Mouse (Mus musculus) layer of hippocampus, adult 8-10 months (tissue): ENCODE measurements around the gene Ppat. TPM values are rescaled to one million over a fixed set of nuclear protein-coding genes. Genes with fewer than 3 reads are reported as not detected.

ENCODE experiments used
- DNase-seq, 2 experiments: peaks; one replicate each; pipeline ENCODE4 v3.0.0; 2022; ENCODE audit warnings: low spot score in 2 of 2
- total RNA-seq, 4 experiments: library from RNA; stranded (reverse); gene quantifications; 2 replicates each; pipeline ENCODE4 v1.2.4; 2022

Gene Ppat
- total RNA-seq, 4 experiments from 2014 or later: 14.9 to 16.8 (median 16.1) TPM

DNA sequence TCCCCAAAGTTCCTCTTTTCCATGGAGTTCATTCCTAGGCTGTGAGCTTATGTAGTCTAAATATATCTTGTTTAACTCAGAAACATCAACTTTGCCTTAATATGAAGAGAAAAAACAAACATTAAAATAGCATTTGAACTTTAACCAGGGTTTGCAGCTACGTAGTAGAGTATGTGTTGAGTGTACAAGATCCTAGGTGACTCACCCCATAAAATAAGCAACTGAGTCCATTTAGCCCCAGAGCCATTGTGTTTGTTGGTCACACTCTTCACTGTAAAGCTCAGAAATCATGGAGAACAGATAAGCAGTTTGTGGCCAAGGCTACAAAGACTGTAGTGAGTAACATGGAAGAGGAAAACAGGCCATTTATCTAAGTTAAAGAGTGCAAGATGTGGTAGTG, 67.3 kb downstream of the Ppat start:
- no peak for DNase-seq

DNA sequence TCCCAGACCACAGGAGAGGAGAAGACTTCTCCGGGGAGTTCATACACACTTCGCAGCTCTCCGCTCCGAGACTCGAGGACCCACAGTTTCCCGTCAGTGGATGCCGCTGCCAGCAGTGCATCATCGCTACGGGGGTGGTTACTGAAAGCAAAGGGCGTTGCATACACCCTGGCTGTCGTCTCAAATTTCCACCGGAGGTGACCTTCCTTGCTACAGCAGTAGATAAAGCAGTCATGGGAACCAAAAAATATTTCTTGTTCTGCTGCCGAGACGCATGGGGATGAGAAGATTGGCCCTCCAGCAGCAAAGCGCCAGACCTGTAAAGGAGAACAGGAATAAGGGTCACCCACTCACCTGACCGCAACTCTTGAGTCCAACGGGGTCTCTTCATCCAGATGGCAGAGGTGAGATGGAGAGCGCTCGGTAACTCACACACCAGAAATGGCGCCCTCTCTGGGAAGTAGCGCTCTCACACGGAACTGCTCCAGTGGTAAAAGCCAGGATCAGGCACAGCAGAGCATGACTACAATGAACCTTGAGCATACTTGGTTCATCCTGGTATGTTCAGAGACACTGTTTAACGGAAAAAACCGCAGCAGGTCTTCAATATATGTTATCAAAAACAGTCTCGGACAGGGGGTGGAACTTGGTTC, 75.1 kb downstream of the Ppat start:
- DNase-seq: no peak

DNA sequence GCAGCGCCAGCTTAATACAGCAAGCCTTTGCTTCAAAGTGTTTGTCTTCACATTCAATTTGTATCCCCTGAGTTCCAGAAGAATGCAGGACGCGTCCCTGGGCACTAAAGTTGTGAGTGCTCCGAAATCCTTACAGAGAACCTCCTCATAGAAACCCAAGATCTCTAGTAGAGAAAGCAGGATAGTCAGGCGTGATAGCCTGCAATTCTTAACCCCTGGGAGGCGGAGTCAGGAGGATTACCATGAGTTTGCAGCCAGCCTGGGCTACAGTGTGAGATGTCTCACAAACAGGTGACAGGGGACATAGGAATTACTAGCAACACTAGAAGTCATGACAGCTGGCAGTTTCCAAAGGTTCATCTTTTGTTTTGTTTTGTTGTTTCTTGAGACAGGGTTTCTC, 81.8 kb downstream of the Ppat start:
- no peak for DNase-seq

DNA sequence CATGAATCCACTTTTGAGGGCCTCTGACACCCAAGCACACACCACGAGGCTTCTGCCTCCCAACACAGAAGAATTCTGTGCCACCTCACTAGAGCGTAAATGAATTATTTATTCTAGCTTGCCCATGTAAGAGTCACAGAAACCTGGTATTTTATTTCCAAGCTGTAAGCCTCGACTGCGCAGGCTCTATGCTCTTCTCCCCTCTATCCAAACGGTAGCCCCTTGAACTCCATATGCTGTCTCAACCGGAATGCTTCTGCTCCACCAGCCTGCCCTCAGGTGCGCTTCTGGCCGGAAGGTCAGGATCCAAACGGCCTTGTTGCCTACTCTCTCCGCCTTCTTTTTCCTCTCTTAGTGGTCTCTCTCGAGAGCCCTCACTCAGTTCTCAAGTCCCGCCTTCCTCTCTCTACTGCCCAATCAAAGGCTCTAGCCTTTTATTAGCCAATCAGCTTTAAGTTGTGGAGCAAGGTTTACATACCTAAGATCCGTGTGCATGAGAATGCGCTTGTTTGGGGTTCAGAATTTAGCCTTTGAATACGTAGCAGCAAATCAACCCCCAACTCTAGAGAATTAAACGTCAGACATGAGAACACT, 82.6 kb downstream of the Ppat start:
- no peak for DNase-seq

DNA sequence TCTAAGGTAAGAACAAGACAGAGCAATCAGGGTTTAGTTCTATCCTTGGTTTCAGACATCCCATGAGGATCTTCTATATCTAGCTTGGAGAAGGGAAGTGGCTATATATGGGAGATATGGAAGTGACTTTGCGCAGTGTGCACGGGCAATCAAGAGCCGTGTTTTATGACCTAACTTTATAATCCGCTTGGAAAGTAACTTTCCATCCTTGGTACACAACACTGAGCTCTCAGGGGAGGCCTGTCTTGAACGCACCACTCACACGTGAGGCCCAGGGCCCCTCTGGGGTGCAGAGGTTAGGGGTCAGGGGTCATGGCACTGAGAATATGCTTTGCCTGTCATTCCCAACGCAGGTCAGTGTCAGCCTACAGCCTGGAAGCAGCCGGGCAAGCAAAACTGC, 84.6 kb downstream of the Ppat start:
- DNase-seq: no peak

Other genes with a start within 250 kb of the Ppat start
- 10 to 100 TPM; 27.3 to 35.6 (median 30.3) TPM for gene Aasdh, start 46.1 kb downstream of the Ppat start, total RNA-seq
- gene Paics, start 271 bp downstream of the Ppat start, total RNA-seq: 100 to 1,000 TPM in 1 of 4 experiments, 10 to 100 TPM in 3; 92.1 to 101 (median 97.4) TPM
- 100 to 1,000 TPM; 101 to 116 (median 107) TPM for gene Srp72, start 23.1 kb upstream of the Ppat start, total RNA-seq
- under 1 TPM in 1 of 4 experiments, not detected in 3; 0.80 TPM for gene Arl9, start 52.5 kb upstream of the Ppat start, total RNA-seq
- gene Thegl, start 64.4 kb upstream of the Ppat start, total RNA-seq: 1 to 10 TPM in 1 of 4 experiments, under 1 TPM in 3; 0.51 to 1.0 (median 0.79) TPM
- gene Hopx, start 163.5 kb upstream of the Ppat start, total RNA-seq: 10 to 100 TPM; 67.3 to 87.2 (median 72.1) TPM